Mouse (Mus musculus): ENCODE data around the gene Kcnd2. TPM values are rescaled to one million over a fixed set of nuclear protein-coding genes. Genes with fewer than 3 reads are reported as not detected.

The Kcnd2 gene
- total RNA-seq, 2 experiments from 2014 or later = 68.3 to 71.9 TPM

DNA sequence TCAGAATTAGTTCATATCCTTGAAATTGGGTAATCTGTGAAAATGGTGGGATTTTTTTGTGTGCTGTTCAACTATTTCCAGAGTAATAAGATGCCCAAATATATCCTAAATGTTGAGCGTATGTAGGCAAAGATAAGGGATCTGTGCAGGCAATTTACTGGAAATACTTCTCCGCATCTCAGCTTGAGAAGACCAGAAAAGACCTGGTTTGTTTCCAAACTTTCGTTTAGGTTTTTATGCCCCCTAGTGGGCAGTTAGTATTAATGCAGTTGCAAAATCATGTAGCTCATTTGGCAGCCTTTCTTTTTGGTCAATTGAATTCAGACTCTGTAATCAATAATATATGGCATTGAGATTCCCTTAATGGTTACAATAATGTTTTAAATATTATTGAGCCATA lies 493.9 kb downstream of the Kcnd2 start:
- DNase-seq (ENCODE audit: extremely low spot score in 1 of 2, low spot score in 2 of 2) = no peak
- intact Hi-C loops (cut with DNase I) = loop anchor here (5.0 kb wide), 2 partner anchors 172 to 492 kb away; partner anchors contain the start of gene Kcnd2

DNA sequence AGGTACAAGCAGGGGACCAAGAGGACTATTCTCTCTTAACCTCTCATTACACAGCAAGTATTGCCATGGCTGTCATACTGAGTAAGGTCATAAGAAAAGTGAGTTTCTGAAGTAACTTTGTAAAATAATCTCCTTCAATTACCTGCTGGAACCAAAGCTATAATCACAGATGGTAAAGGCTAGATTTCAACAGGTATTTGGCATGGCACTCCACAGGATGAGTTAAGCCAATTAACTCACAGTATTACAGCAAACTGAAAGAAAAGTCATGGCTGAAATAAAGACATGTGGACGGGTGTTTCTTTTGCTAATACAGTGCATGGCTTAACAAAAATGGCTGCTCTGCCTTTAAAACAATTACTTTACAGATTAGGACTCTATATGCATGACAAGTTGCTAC lies 503.8 kb downstream of the Kcnd2 start:
- Histone ChIP-seq H3K4me3 (no peak overlapping the region), H3K27ac (no peak overlapping the region)
- TF ChIP-seq CTCF (IDR thresholded peaks at IDR 0.05) = no peak
- intact Hi-C loops (cut with DNase I) = loop anchor here (10.0 kb wide), 1 partner anchor 874 kb away; no protein-coding TSS in a partner anchor
- no peak for DNase-seq (ENCODE audit: extremely low spot score in 1 of 2, low spot score in 2 of 2)

More for the DNA sequence above, 493.9 kb downstream of the Kcnd2 start:
- Histone ChIP-seq H3K4me3 (no peak overlapping the region), H3K27ac (no peak overlapping the region)
- peak; percentile 79 for TF ChIP-seq CTCF (IDR thresholded peaks at IDR 0.05)

DNA sequence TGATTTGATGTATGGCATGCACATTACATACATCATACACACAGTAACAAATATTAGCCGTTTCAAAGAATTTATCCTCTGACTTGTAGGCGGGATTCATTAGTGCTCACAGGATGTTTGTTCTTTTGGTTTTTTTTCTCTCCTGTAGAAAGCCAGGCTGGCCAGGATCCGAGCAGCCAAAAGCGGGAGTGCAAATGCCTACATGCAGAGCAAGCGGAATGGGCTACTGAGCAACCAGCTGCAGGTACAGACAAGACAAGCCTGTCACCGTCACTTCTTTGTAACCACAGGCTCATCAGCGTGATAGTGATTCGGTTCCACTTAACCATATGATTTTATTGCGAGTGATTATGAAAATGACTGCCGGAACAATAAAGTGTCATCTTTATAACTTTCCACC lies 506.9 kb downstream of the Kcnd2 start:
- no peak for DNase-seq (ENCODE audit: extremely low spot score in 1 of 2, low spot score in 2 of 2)
- no peak overlapping the region for H3K4me3 ChIP-seq
- no peak overlapping the region for H3K27ac ChIP-seq
- intact Hi-C loops (cut with DNase I) = no loop called here
- no peak for TF ChIP-seq CTCF (IDR thresholded peaks at IDR 0.05)

- no peak for TF ChIP-seq CTCF (IDR thresholded peaks at IDR 0.05)
- DNase-seq (ENCODE audit: extremely low spot score in 1 of 2, low spot score in 2 of 2) = no peak
- no peak overlapping the region for H3K27ac ChIP-seq
- intact Hi-C loops (cut with DNase I) = no loop called here
- H3K4me3 ChIP-seq = no peak overlapping the region
These were observed 525.3 kb downstream of the Kcnd2 start for GRCm38 (mm10) chr6:21740606-21741005.

DNA sequence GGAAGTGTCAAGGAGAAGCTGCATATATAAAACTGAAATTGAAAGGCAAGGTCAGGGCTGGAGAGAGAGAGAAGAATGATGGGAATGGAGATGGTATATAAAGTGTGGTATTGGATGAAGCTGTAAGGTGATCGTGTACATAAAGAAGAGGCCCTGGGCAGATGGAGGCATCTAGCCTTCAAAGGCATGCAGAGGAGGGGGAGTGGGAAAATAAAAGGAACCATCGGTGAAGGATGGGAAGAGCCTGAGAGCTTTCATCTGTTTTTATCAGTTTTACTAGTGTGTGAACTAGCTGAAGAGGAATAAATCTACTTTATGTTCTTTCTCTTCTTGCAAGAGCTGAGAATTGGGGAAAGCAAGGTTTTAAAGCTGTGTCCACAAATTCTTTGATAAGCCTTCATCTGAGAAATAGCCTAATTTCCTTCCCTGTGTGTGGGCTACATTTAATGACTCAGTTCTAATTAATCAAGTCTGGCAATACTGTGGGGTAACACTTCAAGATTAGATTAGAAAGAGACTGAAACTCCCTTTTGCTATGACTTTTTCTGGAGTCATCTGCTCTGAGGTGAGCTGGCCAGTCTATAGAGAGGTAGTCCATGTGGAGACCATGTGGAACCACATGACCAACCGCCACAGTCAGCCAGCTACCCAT lies 529.4 kb downstream of the Kcnd2 start:
- DNase-seq (ENCODE audit: extremely low spot score in 1 of 2, low spot score in 2 of 2) = no peak
- intact Hi-C loops (cut with DNase I) = no loop called here
- no peak overlapping the region for H3K27ac ChIP-seq
- no peak for TF ChIP-seq CTCF (IDR thresholded peaks at IDR 0.05)
- H3K4me3 ChIP-seq = no peak overlapping the region

DNA sequence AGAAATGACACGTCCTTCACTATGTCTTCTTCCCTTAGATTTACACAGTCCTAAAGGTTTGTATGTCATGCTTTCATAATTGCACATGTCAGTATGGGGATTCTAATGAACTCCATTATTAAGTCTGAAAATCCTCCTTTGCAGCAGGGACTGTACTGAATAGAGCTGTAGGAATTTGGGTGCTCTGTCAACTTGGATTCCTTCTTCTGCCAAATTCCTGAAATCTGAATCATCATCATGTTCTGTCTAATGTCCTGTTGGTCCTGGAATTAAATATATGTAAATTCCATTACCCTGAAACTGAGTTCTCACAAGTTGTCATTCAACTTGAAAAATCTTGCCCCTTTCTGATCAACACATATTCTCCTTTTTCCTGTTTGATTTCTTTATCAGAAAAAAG lies 532.2 kb downstream of the Kcnd2 start:
- H3K27ac ChIP-seq = no peak overlapping the region
- no peak for DNase-seq (ENCODE audit: extremely low spot score in 1 of 2, low spot score in 2 of 2)
- TF ChIP-seq CTCF (IDR thresholded peaks at IDR 0.05) = no peak
- intact Hi-C loops (cut with DNase I) = no loop called here
- no peak overlapping the region for H3K4me3 ChIP-seq

DNA sequence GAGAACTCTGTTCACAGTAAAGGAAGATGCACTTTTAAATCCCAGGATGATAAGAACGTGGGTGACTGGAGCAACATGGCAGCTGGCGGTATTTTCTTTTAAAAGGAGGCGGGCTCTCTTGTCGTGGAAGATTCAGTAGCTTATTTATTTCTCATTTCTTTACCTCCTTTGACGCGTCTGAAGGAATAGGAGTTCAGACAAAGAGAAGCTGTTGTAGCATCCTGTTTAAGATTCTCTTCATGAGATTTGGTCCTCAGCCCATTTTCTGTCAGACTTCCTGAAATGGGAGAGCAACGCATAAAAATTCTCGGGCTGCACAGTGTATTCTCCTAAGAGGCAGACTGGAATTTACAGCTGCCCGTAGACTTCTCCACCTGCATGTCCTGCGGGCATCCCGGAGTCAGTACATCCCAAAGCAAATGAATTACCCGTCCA lies 552.5 kb downstream of the Kcnd2 start:
- TF ChIP-seq CTCF (IDR thresholded peaks at IDR 0.05) = no peak
- no peak for DNase-seq (ENCODE audit: extremely low spot score in 1 of 2, low spot score in 2 of 2)
- H3K27ac ChIP-seq = no peak overlapping the region
- intact Hi-C loops (cut with DNase I) = no loop called here
- H3K4me3 ChIP-seq = peak overlapping the region; percentile 15

GRCm38 (mm10) chr6:21768745-21769446 lies 553.6 kb downstream of the Kcnd2 start:
- TF ChIP-seq CTCF (IDR thresholded peaks at IDR 0.05) = no peak
- no peak overlapping the region for H3K4me3 ChIP-seq
- intact Hi-C loops (cut with DNase I) = no loop called here
- H3K27ac ChIP-seq = no peak overlapping the region
- DNase-seq (ENCODE audit: extremely low spot score in 1 of 2, low spot score in 2 of 2) = no peak

- intact Hi-C loops (cut with DNase I) = no loop called here
- H3K4me3 ChIP-seq = no peak overlapping the region
- no peak overlapping the region for H3K27ac ChIP-seq
- DNase-seq (ENCODE audit: extremely low spot score in 1 of 2, low spot score in 2 of 2) = no peak
- TF ChIP-seq CTCF (IDR thresholded peaks at IDR 0.05) = no peak
These were observed 554.1 kb downstream of the Kcnd2 start for GRCm38 (mm10) chr6:21769447-21769809.

- no peak for DNase-seq (ENCODE audit: extremely low spot score in 1 of 2, low spot score in 2 of 2)
- intact Hi-C loops (cut with DNase I) = no loop called here
- no peak overlapping the region for H3K4me3 ChIP-seq
These were observed 559.1 kb downstream of the Kcnd2 start for GRCm38 (mm10) chr6:21774213-21774916.

More at GRCm38 (mm10) chr6:21774213-21774916, 559.1 kb downstream of the Kcnd2 start:
- TF ChIP-seq CTCF (IDR thresholded peaks at IDR 0.05) = no peak
- H3K27ac ChIP-seq = no peak overlapping the region

All from left cerebral cortex, adult 2 months (tissue).